Mouse (Mus musculus) erythroblast, adult 5-6 weeks (primary cell): ENCODE results near the gene Dnph1. TPM values are rescaled to one million over a fixed set of nuclear protein-coding genes. Genes with fewer than 3 reads are reported as not detected.
"Not testable (repeated sequence)": the region's sequence is repeated elsewhere in the genome, so short reads cannot be mapped to it uniquely, and the experiment has no call there.

Experiments used
- ATAC-seq: replicated peaks from 2 replicates; pipeline ENCODE4 v1.8.0; 2016; ENCODE audit warnings: moderate number of reproducible peaks, mild to moderate bottlenecking, moderate TSS enrichment, inconsistent platforms; ENCODE audit not compliant: poor library complexity, low FRiP score, severe bottlenecking
- total RNA-seq, 2 experiments: library from RNA; stranded (forward) in 1 of 2; stranded (reverse) in 1 of 2; fragments of 150-400 nt in 1 of 2; fragments of 200-764, 138-1000 nt in 1 of 2; gene quantifications; 2 replicates each; pipeline versions ENCODE4 v1.2.3 to v1.2.4; 2015 to 2017; ENCODE audit warnings: low replicate concordance in 2 of 2

Gene Dnph1
- total RNA-seq, 2 experiments from 2014 or later, result 3.3 to 4.0 TPM

- not testable (repeated sequence) for ATAC-seq
These were observed 430 bp upstream of the Dnph1 start for GRCm38 (mm10) chr17:46496081-46496480.

DNA sequence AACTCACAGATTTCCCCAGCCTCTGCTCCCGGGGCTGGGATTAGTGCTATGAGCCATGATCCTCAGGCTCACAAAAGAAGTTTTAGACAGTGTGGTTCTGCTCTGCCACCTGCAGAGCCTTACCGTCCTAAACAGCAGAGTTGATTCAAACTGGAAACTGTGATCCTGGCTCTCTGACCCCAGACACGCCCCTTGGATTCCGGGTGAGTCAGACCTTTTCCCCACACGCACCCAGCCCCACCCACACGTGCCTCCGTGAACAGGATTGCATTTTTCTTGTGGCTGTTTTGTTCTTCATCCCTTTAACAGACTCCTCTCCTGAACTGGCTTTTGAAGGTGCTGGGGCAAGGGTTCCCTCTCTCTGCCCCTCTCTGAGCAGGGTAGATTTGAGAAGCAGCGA is 1.4 kb downstream of the Dnph1 start:
- ATAC-seq, result no peak

GRCm38 (mm10) chr17:46502775-46503174 is 6.3 kb downstream of the Dnph1 start:
- no peak for ATAC-seq

DNA sequence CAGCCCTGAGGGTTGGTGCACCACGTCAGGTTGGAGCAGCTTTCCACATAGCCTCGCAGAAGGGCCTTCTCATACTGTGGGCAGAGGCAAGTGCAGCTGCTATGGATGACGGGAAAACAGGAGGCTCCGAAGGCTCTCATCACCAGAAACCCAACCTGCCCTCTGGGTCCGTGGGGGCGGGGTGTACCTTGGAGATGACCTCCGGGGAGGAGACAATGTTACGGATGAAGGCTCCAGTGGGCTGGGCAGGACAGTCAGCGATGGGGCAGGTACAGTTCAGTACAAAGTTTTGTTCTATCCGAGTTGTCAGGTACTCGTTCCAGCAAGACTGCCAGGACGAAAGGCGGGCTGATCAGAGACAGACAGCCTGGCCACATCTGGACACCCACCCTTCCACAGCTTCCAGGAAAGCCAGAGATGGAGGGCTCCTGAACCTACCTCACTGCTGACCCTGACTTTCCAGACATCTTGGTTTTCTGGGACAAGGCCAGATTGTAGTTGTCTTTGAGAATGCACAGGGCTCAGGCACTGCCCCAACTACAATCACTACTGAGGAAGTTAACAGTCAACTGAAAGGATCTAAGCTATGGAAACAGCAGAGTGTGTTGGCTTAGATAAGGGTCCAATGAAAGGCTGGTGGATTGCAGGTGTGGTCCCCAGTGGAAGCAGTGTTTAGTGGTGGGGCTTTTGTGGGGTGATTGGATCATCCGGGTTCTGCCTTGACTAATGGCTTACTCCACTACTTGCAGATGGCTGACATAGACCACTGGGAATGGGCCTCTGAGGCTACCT is 7.5 kb downstream of the Dnph1 start:
- no peak for ATAC-seq

DNA sequence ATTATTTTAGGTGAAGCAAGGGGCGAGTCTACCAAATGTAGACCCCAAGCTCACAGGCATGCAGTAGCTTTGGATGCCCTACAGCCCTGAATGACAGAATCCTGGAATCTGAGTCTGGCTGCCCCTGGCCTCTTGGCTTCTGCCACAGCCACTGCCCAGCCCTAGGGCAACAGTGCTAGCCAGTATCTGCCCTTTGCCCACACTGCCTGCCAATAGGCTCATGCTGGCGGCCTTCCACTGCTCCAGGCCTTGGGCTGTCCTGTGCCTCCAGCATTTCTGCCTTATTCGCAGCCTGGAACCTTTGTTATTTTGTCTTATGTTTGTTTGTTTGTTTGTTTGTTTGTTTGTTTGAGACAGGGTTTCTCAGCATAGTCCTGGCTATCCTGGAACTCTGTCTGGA is 9.1 kb downstream of the Dnph1 start:
- ATAC-seq, result no peak

DNA sequence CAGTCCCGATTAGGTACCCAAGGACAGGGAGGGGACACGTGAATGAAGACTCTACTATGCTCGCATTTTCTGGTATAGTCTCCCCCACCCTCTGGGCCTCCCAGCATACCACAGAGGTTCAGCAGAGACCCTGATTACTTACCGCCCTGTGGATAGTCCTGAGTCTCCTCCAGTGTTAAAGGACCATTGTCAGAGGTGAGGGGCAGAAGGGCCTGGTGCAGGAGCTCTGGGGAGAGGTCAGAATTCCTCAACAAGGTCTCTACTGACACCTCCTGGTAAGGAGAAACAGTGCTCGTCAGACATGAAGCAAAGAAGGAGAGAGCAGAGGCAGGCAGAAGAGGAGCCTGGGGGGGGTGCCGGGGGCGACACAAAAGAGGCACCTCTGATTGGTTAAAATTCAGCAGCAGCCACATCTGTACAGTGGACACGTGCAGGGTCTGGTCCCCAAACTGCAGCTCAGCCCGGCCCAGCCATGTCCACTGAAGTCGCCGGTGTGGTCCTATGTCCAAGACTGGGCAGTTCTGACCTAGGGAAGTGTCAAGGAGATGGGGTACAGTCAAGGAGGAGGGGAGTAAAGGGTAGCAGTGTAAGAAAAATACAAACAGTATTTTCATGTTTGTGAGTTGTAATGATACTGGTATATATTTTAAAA is 14.7 kb downstream of the Dnph1 start:
- no peak for ATAC-seq

DNA sequence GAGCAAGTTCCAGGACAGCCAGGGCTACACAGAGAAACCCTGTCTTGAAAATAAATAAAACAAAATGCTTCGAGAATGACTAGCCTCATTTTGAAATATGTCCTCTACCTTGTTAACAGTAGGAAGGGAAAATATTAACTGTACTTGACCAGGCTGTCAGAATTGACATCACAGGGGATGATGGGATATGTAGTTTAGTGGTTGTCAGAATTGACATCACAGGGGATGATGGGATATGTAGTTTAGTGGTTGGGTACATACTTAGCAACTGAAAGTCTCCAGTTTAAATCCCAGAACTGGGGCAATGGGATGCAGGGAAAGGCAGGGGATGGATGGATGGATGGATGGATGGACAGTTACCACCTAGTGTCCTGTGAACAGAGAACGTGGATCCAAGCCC is 16.8 kb downstream of the Dnph1 start:
- ATAC-seq, result no peak

DNA sequence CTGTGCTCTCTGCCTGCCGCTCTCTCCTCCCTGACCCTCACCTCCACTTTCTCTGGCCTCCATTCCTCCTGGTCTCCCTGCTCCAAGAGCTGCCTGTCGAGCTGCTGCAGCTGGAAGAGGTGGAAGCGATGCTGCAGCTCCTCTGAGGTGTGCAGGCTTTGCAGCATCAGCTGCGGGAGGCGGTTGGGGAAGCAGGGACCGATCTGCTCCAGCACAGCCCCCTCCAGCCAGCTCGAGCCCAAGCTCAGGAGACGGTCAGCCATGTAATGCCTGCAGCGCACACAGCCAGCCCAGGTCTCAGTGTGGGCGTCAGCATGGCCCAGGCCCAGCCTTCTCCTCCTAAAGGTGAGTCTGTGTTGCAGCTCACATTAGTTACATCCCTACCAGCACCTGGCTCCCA is 23.5 kb downstream of the Dnph1 start:
- no peak for ATAC-seq

GRCm38 (mm10) chr17:46520385-46520979 is 24.0 kb downstream of the Dnph1 start:
- ATAC-seq, result no peak

DNA sequence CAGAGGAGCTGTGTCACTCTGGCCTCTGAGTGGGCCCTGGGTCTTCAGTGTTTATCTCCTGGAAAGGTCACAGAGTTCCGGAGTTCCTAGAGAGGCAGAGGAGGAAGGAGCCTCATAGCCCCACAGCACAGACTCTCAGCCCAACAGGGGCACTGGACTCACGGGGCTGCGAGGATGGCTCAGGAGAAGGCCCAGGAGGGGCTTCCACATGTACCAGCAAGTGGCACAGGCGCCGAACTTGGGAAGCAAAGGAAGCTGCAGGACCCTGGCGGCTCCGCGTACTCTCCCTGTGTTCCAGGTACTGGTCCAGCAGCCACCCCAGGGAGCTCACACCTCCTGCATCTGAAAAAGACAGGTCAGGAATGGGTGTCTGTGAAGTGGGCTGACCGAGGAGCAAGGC is 24.7 kb downstream of the Dnph1 start:
- no peak for ATAC-seq

- ATAC-seq, result no peak
These were observed 25.6 kb downstream of the Dnph1 start for GRCm38 (mm10) chr17:46521963-46522668.

GRCm38 (mm10) chr17:46525065-46525464 is 28.6 kb downstream of the Dnph1 start:
- no peak for ATAC-seq

- peak; percentile 88 for ATAC-seq
These were observed 29.2 kb downstream of the Dnph1 start for GRCm38 (mm10) chr17:46525579-46526307.

GRCm38 (mm10) chr17:46543661-46544060 is 47.1 kb downstream of the Dnph1 start:
- ATAC-seq, result no peak

GRCm38 (mm10) chr17:46545813-46546564 is 49.5 kb downstream of the Dnph1 start, which contains the start of gene Cul9:
Gene Cul9, minus strand, starts transcription at chr17:46546388.
- no peak for ATAC-seq

DNA sequence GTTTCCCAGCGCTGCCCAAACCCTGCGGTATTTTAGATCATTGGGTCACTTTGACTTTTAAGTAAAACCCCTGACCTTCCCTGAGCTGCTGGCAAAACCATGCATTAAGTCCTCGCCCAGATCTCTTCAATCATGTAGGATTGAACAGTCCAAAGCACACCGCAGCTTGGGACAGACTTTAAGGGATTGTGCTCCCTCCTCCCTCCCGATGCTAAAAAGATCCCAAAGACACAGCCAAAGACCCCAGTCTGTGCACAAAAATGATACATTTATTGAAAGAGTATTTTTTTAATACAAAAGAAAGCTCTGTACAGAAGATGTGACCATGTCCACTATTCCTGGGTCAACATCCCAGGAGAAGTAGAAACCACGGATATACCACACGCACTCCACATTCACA is 50.1 kb downstream of the Dnph1 start:
- no peak for ATAC-seq

GRCm38 (mm10) chr17:46546995-46547394 is 50.5 kb downstream of the Dnph1 start:
- no peak for ATAC-seq

GRCm38 (mm10) chr17:46547923-46548322 is 51.4 kb downstream of the Dnph1 start:
- no peak for ATAC-seq

DNA sequence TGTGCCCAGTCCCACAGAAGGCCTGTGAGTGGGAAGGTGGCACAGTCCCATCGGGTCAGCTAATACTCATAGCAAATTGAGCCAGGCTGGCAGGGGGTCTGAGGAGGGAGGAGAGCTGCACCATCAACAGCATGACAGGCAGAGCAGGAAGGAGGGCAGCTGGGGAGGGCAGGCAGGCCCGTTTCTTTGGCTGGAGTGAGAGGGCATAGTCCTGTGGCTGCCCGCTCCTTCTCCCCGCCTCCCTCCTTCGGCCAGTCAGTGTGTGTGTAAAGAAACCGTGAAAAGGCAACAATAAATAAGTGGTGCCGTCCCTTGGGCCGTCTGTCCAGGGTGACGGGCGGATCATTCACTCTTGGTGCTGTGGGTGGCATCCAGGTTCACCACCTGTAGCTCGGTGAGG is 52.2 kb downstream of the Dnph1 start:
- no peak for ATAC-seq
